Mouse (Mus musculus): ENCODE results near the gene Zfp219. TPM values are rescaled to one million over a fixed set of nuclear protein-coding genes. Genes with fewer than 3 reads are reported as not detected.
"Not testable (repeated sequence)": the region's sequence is repeated elsewhere in the genome, so short reads cannot be mapped to it uniquely, and the experiment has no call there.

The Zfp219 gene
- polyA plus RNA-seq (2015; fragmentation: Nextera tagmentation; extraction: Ambion mirVana): 11.9 and 12.5 TPM in 2 replicates

- WGBS: 7% methylated on average over 15 of the region's 15 CpGs
- H3K27me3 ChIP-seq (replicated peaks; ENCODE audit: control insufficient read depth, insufficient read depth, low read length): no peaks in the 10 kb centered on the region
- peak within 1 kb of the TSS; percentile 68 for H3K4me3 ChIP-seq (ENCODE audit: low read depth, low read length)
- peaks cover 14% of the 10 kb centered on the region; the same call in 1 of the 2 replicates for H3K4me1 ChIP-seq (replicated peaks; ENCODE audit: control insufficient read depth, insufficient read depth, low read length)
- no peaks in the 10 kb centered on the region for H3K9me3 ChIP-seq (ENCODE audit: control insufficient read depth)
- peak within 1 kb of the TSS; percentile 98 for H3K27ac ChIP-seq (ENCODE audit: low read depth, low read length)
- peak within 1 kb of the TSS; percentile 86 for H3K4me2 ChIP-seq (replicated peaks; ENCODE audit: low read depth)
- peak; percentile 91 for TF ChIP-seq CTCF (IDR thresholded peaks at IDR 0.05; ENCODE audit: low read depth)
- H3K9ac ChIP-seq (ENCODE audit: low read depth, low read length): peak within 1 kb of the TSS; percentile 82
- no peaks in the 10 kb centered on the region for H3K36me3 ChIP-seq (ENCODE audit: control insufficient read depth, insufficient read depth)
- peak; percentile 71 for ATAC-seq
Observed at GRCm38 (mm10) chr14:52020486-52021137, at the start of gene Zfp219. Gene Zfp219 (minus strand): TSS chr14:52020733.

DNA sequence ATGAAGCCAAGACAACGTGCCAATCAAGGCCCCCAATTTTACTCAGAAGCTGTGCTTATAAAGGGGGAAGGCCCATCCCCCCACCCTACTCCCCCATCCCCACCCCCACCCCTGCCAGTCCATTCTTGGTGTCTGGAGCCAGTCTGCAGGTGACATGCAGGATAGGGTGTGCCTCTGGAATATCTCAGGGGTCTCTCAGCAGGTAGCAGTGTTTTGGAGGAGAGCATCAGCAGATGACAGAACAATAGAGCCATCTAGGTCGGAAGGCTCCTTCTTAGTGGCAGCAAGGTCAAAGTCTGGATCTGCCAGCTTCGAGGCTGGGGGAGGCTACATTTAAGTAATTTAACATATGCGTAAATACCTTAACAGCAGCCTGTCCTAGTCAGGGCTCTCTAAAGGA, 45.6 kb upstream of the Zfp219 start:
- no peak overlapping the region for H3K4me2 ChIP-seq (replicated peaks; ENCODE audit: low read depth)
- peaks cover under 1% of the 10 kb centered on the region; the same call in 1 of the 2 replicates for H3K36me3 ChIP-seq (ENCODE audit: control insufficient read depth, insufficient read depth)
- ATAC-seq: no peak
- no peak for TF ChIP-seq CTCF (IDR thresholded peaks at IDR 0.05; ENCODE audit: low read depth)
- no peak overlapping the region for H3K4me3 ChIP-seq (ENCODE audit: low read depth, low read length)
- 53% methylated on average over 4 of the region's 4 CpGs for WGBS
- no peaks in the 10 kb centered on the region for H3K9me3 ChIP-seq (ENCODE audit: control insufficient read depth)
- H3K4me1 ChIP-seq (replicated peaks; ENCODE audit: control insufficient read depth, insufficient read depth, low read length): no peaks in the 10 kb centered on the region
- H3K9ac ChIP-seq (ENCODE audit: low read depth, low read length): no peak overlapping the region
- no peak overlapping the region for H3K27ac ChIP-seq (ENCODE audit: low read depth, low read length)
- no peaks in the 10 kb centered on the region for H3K27me3 ChIP-seq (replicated peaks; ENCODE audit: control insufficient read depth, insufficient read depth, low read length)

GRCm38 (mm10) chr14:52061798-52062197, 41.3 kb upstream of the Zfp219 start:
- no peaks in the 10 kb centered on the region for H3K36me3 ChIP-seq (ENCODE audit: control insufficient read depth, insufficient read depth)
- no peak overlapping the region for H3K4me2 ChIP-seq (replicated peaks; ENCODE audit: low read depth)
- H3K9me3 ChIP-seq (ENCODE audit: control insufficient read depth): no peaks in the 10 kb centered on the region
- 85% methylated on average over 8 of the region's 8 CpGs for WGBS
- no peaks in the 10 kb centered on the region for H3K4me1 ChIP-seq (replicated peaks; ENCODE audit: control insufficient read depth, insufficient read depth, low read length)
- TF ChIP-seq CTCF (IDR thresholded peaks at IDR 0.05; ENCODE audit: low read depth): no peak
- ATAC-seq: no peak
- no peaks in the 10 kb centered on the region for H3K27me3 ChIP-seq (replicated peaks; ENCODE audit: control insufficient read depth, insufficient read depth, low read length)
- H3K9ac ChIP-seq (ENCODE audit: low read depth, low read length): no peak overlapping the region
- no peak overlapping the region for H3K4me3 ChIP-seq (ENCODE audit: low read depth, low read length)
- H3K27ac ChIP-seq (ENCODE audit: low read depth, low read length): no peak overlapping the region

DNA sequence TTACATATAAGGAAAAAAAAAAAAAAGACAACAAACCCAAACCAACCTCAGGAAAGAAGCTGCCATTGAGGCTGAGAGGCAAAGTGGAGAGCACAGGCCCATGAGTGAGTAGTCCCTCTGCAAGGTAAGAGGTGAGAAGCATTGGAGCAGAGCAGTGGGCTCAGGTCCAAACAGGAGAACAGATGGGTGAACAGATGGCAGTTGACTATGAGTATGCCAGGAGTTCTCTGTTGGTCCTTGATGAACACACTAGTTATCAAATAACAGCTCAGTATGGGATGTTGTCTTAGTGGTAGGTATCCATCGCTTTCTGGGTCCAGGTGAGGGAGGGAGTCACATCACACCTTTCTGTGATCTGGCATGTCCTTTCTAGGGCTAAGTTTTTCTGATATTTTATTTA, 40.3 kb upstream of the Zfp219 start:
- no peak overlapping the region for H3K9ac ChIP-seq (ENCODE audit: low read depth, low read length)
- H3K27me3 ChIP-seq (replicated peaks; ENCODE audit: control insufficient read depth, insufficient read depth, low read length): no peaks in the 10 kb centered on the region
- H3K4me3 ChIP-seq (ENCODE audit: low read depth, low read length): no peak overlapping the region
- no peaks in the 10 kb centered on the region for H3K4me1 ChIP-seq (replicated peaks; ENCODE audit: control insufficient read depth, insufficient read depth, low read length)
- no peak for ATAC-seq
- H3K27ac ChIP-seq (ENCODE audit: low read depth, low read length): no peak overlapping the region
- 81% methylated on average over 1 of the region's 1 CpGs for WGBS
- H3K9me3 ChIP-seq (ENCODE audit: control insufficient read depth): no peaks in the 10 kb centered on the region
- TF ChIP-seq CTCF (IDR thresholded peaks at IDR 0.05; ENCODE audit: low read depth): no peak
- no peak overlapping the region for H3K4me2 ChIP-seq (replicated peaks; ENCODE audit: low read depth)
- no peaks in the 10 kb centered on the region for H3K36me3 ChIP-seq (ENCODE audit: control insufficient read depth, insufficient read depth)

- H3K4me2 ChIP-seq (replicated peaks; ENCODE audit: low read depth): no peak overlapping the region
- no peaks in the 10 kb centered on the region for H3K27me3 ChIP-seq (replicated peaks; ENCODE audit: control insufficient read depth, insufficient read depth, low read length)
- no peak for TF ChIP-seq CTCF (IDR thresholded peaks at IDR 0.05; ENCODE audit: low read depth)
- no peak overlapping the region for H3K9ac ChIP-seq (ENCODE audit: low read depth, low read length)
- 58% methylated on average over 4 of the region's 4 CpGs for WGBS
- H3K36me3 ChIP-seq (ENCODE audit: control insufficient read depth, insufficient read depth): no peaks in the 10 kb centered on the region
- H3K4me1 ChIP-seq (replicated peaks; ENCODE audit: control insufficient read depth, insufficient read depth, low read length): no peaks in the 10 kb centered on the region
- no peak for ATAC-seq
- no peak overlapping the region for H3K4me3 ChIP-seq (ENCODE audit: low read depth, low read length)
- H3K9me3 ChIP-seq (ENCODE audit: control insufficient read depth): no peaks in the 10 kb centered on the region
- no peak overlapping the region for H3K27ac ChIP-seq (ENCODE audit: low read depth, low read length)
Observed at GRCm38 (mm10) chr14:52059982-52060381, 39.4 kb upstream of the Zfp219 start.

- not testable (repeated sequence) for H3K27me3 ChIP-seq (replicated peaks; ENCODE audit: control insufficient read depth, insufficient read depth, low read length)
Observed at GRCm38 (mm10) chr14:52052720-52053119, 32.2 kb upstream of the Zfp219 start.

More at GRCm38 (mm10) chr14:52052720-52053119, 32.2 kb upstream of the Zfp219 start:
- not testable (repeated sequence) for H3K27ac ChIP-seq (ENCODE audit: low read depth, low read length); H3K9ac ChIP-seq (ENCODE audit: low read depth, low read length); H3K4me2 ChIP-seq (replicated peaks; ENCODE audit: low read depth); H3K4me1 ChIP-seq (replicated peaks; ENCODE audit: control insufficient read depth, insufficient read depth, low read length); H3K36me3 ChIP-seq (ENCODE audit: control insufficient read depth, insufficient read depth); ATAC-seq; H3K9me3 ChIP-seq (ENCODE audit: control insufficient read depth); H3K4me3 ChIP-seq (ENCODE audit: low read depth, low read length)
- 87% methylated on average over 3 of the region's 3 CpGs for WGBS

All from intestine, postnatal 0 days (tissue).